Mouse (Mus musculus) left cerebral cortex, adult 2 months (tissue): Measurements from ENCODE around the gene Nr5a2. TPM values are rescaled to one million over a fixed set of nuclear protein-coding genes. Genes with fewer than 3 reads are reported as not detected.

Experiments used
- DNase-seq, 2 experiments: peaks; one replicate each; pipeline ENCODE4 v3.0.0; 2021 to 2022; ENCODE audit warnings: low spot score in 2 of 2, mixed read lengths in 1 of 2; ENCODE audit errors: extremely low spot score in 1 of 2
- H3K27ac ChIP-seq: fragments of 200-600 bp; 2 replicates; pipeline ENCODE4 v1.8.1; 2022
- H3K4me3 ChIP-seq: fragments of 200-600 bp; 2 replicates; pipeline ENCODE4 v1.8.1; 2022
- CTCF ChIP-seq: fragments of 200-600 bp; IDR thresholded peaks from 2 replicates; pipeline ENCODE4 v1.8.1; 2022; ENCODE audit warnings: antibody characterized with exemption, mild to moderate bottlenecking, moderate library complexity
- intact Hi-C: fragments of 180-260 bp; cut with DNase I; formaldehyde crosslinking; loops from one replicate; pipeline ENCODE4 v1.15.1; 2025
- total RNA-seq, 2 experiments: library from RNA; stranded (reverse); gene quantifications; 2 replicates each; pipeline ENCODE4 v1.2.3; 2021

Nr5a2 gene
- total RNA-seq, 2 experiments from 2014 or later = not detected

DNA sequence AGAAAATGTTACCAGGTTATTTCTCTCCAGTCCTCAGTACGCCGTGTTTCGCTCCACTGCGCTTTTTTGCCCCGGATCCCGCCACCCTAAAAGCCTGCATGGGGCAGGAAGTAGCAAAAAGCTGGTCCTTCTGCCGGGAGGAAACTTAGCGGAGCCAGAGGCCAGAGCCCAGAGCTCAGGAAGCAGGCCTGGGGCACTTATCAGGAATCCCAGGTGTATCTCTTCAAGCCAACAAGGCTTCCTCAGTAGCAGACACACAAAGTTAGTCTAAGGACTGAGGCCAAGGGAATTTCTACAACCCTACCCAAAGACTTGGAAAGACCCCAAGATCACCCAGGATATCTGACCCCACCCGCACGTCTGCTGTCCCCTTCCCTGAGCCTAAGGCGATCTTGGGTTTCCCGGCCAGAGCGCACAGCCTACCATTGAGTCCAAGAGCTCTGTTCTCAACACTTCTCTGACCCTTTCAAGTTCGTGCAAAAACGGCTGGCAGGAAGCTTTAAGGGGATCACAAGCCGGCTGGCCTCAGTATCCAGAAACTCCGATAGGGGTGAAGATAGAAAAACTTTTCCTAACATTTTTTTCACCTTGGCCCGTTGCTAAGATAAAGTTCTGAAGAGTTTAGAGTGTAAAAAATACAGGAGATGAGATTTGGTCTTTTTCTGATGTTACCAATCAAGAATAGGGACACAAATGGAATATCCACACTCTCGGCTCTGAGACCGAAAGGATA is 12.7 kb downstream of the Nr5a2 start:
- no peak overlapping the region for H3K27ac ChIP-seq
- no peak for DNase-seq
- no peak for TF ChIP-seq CTCF
- H3K4me3 ChIP-seq = no peak overlapping the region
- intact Hi-C loops = loop anchor here (5.0 to 10.0 kb wide), 2 partner anchors 393 to 1895 kb away; no protein-coding TSS in a partner anchor

DNA sequence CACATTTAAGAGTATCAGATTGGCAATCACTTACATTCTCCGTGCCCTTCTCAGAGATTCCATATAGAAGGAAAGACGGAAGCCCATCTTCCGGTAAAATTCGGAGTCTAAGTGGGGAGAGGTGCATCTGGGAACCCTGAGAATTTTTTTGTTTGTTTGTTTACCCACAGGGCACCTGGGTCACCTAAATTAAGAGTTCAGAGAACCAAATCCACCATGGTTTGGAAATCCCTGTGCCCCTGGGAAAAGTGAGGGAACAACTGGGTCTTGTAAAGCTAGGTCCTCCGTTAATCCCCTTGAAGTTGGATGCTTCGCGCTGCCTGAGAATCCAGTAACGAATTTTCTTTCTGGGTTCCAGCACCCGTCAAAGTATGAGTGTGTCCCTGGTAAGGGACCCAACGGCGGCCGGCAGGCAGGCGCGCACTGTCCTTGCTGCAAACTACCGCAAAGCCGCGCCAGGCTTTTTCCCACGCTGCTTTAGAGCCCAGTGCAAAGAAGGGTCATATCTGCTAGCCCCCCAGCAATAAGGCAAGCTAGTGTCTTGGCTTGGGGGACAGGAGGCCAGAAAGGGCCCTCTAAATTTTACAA is 13.3 kb downstream of the Nr5a2 start:
- intact Hi-C loops = loop anchor here (5.0 to 10.0 kb wide), 2 partner anchors 392 to 1895 kb away; no protein-coding TSS in a partner anchor
- Histone ChIP-seq H3K27ac (no peak overlapping the region), H3K4me3 (no peak overlapping the region)
- no peak for DNase-seq
- no peak for TF ChIP-seq CTCF

DNA sequence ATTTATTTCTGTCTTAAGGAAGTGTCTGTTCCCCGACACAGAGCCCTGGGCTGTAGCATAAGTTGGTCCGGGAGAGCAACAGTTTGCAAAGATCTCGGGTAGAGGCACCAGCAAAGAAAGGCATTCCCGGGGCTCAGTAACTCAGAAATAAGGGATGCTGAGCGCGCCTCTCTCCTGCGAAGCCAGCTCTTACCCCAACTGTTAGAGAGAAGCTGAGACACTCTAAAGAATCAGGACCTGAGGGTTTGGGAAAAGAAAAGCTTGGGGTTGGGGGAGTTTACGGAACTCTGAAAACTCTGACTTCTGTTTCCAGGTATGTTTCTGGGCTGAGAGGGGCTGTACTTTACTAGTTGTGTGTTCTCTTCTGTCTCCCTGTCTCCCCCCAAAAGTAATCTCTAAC is 13.8 kb downstream of the Nr5a2 start:
- TF ChIP-seq CTCF = no peak
- Histone ChIP-seq H3K27ac (no peak overlapping the region), H3K4me3 (no peak overlapping the region)
- no peak for DNase-seq
- intact Hi-C loops = loop anchor here (5.0 to 10.0 kb wide), 2 partner anchors 392 to 1896 kb away; no protein-coding TSS in a partner anchor

DNA sequence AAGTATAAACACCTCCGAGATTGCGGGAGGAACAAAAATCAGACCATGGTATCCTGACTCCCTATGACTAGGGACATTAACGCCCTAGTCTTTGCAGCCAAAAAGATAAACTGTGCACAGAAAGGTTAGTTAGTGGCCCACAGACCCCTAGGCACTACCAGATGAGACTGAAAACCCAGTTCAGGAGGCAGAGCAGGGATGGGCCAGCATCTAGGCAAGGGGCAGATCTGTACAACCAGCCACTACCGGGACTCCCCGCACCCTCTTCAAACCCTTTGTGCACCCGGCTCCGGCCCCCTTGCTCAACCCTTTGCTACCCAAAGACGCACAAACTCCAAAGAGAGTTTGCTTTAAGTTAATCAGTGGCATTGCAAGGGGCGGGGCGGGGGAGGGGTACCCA is 14.4 kb downstream of the Nr5a2 start:
- intact Hi-C loops = loop anchor here (5.0 to 10.0 kb wide), 2 partner anchors 391 to 1896 kb away; no protein-coding TSS in a partner anchor
- Histone ChIP-seq H3K4me3 (no peak overlapping the region), H3K27ac (no peak overlapping the region)
- no peak for DNase-seq
- TF ChIP-seq CTCF = no peak

DNA sequence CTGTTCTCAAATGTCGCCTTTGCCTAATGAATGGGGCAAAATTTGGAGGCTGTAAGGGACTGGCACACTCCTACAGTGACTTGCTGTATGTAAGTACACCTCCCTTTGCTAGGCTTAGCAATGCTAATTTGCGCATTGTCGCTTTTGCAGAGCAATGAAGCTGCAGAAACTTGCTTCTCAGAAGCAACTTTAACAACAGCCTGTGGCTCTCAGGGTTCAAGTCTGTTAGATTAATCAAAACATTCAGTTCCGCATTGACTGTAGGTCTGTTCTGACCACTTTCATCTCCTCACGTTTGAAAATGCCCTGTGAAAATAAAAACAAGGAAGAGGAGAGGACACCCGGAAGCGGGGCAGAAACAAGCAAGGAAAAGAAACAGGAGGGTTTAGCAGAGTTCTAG is 14.8 kb downstream of the Nr5a2 start:
- intact Hi-C loops = loop anchor here (5.0 to 10.0 kb wide), 2 partner anchors 391 to 1897 kb away; no protein-coding TSS in a partner anchor
- Histone ChIP-seq H3K4me3 (no peak overlapping the region), H3K27ac (no peak overlapping the region)
- DNase-seq = no peak
- TF ChIP-seq CTCF = no peak

DNA sequence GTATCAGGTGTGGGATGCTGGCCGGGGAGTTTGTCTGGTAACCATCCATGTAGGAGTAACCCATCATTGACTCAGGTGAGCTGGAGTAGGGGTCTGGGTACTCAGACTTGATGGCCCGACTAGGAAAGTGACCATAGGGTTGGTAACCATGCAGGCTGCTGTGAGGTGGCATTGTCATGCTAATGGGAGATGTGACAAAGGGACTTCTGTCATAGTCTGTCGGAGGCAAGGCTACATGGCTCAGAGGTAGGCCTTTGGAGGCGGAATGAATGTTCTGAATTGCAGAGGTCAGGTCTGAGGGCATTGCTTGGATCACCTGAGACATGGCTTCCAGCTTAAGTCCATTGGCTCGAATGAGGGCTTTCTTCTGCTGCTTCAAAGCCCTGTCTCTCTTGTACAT is 19.6 kb downstream of the Nr5a2 start:
- Histone ChIP-seq H3K4me3 (no peak overlapping the region), H3K27ac (no peak overlapping the region)
- no peak for TF ChIP-seq CTCF
- intact Hi-C loops = loop anchor here (1.0 to 10.0 kb wide), 2 partner anchors 95 to 386 kb away; no protein-coding TSS in a partner anchor
- DNase-seq = no peak

DNA sequence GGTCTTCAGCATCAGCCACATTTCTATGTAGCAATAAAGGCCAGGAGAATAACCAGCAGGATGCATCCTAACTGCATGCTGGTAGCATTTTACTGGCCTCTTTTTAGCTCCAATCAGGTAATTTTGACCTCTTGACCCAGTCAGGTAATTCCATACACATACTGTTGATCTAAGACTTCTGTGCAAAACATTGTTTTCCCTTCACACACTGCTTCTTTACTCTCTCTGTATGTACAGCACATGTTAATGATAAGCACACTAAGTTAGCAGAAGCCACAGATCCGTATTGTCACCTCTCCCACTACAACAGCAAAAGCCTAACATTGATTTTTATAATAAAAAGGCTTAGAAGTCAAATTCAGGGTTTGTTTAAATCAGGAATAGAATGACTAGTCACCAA is 21.0 kb downstream of the Nr5a2 start:
- Histone ChIP-seq H3K4me3 (no peak overlapping the region), H3K27ac (no peak overlapping the region)
- DNase-seq = no peak
- TF ChIP-seq CTCF = no peak
- intact Hi-C loops = no loop called here

DNA sequence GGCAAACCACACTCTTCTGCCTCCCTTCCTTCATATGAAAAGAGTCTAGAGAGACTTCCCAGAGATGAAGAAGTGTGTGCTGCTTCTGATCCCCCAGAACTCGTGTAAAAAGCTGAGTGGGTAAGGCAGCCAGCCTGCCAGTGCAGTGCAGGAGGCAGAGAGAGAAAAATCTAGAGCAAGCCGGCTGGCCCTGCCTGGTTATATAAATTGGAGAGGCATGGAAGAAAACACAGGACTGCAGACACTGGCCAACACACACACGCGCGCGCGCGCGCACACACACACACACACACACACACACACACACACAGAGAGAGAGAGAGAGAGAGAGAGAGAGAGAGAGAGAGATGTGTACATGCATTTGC is 24.3 kb downstream of the Nr5a2 start:
- intact Hi-C loops = no loop called here
- Histone ChIP-seq H3K27ac (no peak overlapping the region), H3K4me3 (no peak overlapping the region)
- no peak for DNase-seq
- TF ChIP-seq CTCF = no peak

DNA sequence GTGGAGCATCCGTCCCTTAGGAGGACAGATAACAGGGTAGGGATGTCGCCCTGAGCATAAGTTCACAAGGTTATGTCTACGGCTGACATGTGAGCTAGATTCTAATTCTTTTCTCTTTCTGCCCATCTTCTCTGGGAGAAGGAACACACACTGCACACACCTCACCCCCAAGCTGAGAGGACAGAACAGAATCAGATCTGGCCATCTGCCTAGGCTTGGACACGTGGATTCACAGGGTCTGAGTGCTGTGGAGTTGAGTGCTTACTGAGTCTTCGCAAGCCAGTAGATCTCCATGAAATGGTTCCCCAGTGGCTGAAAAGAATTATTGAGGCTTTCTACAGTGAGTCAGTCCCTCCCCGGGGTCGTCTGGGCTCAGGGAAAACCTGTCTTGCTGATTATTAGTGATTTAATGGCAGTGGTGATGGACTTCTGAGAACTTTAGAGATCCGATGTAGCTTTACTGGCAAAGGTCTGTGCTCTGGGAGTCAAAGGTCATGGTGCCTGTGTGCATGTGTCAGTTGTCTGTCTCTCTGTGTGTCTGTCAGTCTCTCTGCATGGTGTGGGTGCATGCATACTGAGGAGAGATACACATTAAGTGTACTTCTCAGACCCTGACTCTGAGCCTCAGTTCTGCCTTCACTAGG is 24.8 kb downstream of the Nr5a2 start:
- intact Hi-C loops = no loop called here
- no peak for DNase-seq
- Histone ChIP-seq H3K27ac (no peak overlapping the region), H3K4me3 (no peak overlapping the region)
- TF ChIP-seq CTCF = no peak

DNA sequence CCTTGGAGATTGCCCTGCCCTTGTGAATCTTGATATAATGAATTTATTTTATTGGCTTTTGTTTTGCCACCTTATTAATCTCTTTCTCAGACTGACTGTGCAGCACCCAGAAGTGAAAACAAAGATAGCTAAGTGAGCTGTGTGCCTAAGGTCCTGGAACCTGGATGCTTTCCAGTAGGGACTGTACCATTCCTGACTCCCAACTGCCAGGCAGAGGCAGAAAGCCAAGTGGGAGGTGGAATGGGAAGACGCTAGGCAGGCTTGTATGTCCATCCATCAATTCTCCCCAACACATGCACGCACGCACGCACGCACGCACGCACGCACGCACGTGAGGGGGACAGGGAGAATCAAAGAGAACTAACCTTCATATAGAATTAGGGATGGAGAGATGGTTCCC is 26.2 kb downstream of the Nr5a2 start:
- DNase-seq = no peak
- no peak overlapping the region for H3K27ac ChIP-seq
- H3K4me3 ChIP-seq = no peak overlapping the region
- intact Hi-C loops = no loop called here
- TF ChIP-seq CTCF = no peak

DNA sequence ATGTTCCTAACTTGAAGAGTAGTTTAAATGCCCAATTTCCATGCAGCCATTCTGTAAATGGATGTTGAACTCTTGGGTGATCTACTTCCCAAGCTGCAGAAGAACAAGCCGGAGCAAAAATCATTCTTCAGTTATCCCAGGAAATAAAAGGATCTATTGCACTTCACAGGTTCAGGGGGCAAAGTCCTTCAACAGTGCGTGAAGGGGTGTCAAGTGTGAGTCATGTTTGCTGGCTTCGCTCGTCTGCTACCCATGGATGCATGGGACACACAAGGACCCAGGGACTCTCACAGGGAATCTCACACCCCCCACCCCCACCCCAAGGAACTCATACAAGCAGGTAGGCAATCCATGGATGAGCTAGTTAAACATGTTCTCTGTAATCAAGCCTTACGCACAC is 29.2 kb downstream of the Nr5a2 start:
- intact Hi-C loops = no loop called here
- no peak for DNase-seq
- no peak for TF ChIP-seq CTCF
- H3K27ac ChIP-seq = no peak overlapping the region
- H3K4me3 ChIP-seq = no peak overlapping the region

DNA sequence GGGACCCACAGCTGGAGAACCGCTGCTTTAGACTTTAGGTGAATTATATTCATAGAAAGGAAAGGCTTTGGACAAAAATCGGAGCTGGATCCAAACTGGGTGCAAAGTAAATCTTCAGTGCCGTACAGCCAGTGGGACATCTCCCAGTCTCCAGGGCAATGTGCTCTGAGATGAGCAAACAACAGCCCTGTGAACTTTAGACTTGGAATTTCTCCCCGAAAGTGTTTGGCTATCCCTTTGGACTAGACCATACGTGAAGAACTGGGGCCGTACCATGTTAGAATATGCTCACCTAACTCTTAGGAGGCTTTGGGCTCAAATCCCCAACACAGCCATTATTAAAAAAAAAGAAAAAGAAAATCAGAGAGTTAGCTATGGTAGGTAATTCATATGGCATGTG is 30.5 kb downstream of the Nr5a2 start:
- no peak overlapping the region for H3K4me3 ChIP-seq
- H3K27ac ChIP-seq = no peak overlapping the region
- no peak for TF ChIP-seq CTCF
- intact Hi-C loops = no loop called here
- DNase-seq = no peak
